Mouse (Mus musculus): ENCODE data around the gene Zfp335.

The Zfp335 gene

GRCm38 (mm10) chr2:164911086-164912048 lies at the start of gene Zfp335:
Gene Zfp335 (minus strand): TSS chr2:164911757.
- DNase-seq = peak; percentile 92

DNA sequence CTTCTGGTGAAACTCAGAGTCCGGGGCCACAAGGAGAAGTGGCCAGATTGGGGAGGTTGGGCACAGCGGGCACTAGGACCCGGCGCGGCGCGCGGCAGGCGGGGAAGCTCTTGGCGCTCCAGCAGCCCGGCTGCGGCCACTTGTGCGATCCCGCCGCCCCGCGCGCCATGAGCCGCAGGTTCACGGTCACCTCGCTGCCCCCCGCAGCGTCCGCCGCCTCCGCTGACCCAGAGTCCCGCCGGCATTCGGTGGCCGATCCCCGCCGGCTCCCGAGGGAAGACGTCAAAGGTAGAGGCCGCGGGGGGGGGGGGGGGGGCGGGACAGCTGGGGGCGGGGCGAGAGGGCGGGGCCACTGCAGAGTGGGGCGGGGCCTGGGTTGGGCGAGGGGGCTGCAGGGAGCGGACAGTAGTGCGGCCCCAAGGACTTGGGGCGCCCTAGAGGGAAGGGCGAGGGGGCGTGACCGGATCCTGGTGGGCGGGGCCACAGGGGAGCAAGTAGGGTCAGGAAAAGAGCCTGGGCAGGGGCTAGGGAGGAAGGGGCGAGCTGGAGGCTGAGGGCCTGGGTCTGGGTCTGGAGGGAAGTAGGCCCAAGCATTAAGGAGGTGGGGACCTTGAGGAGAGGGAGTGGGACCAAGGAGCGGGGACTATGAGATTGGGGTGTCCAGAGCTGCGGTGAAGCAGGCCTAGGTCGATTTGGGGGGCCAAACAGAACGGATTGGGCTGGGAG lies 49.3 kb upstream of the Zfp335 start, which contains the start of gene Slc12a5:
Gene Slc12a5 (plus strand): TSS at position 87 of the 726 bp plus-strand sequence.
- DNase-seq = peak; percentile 73

DNA sequence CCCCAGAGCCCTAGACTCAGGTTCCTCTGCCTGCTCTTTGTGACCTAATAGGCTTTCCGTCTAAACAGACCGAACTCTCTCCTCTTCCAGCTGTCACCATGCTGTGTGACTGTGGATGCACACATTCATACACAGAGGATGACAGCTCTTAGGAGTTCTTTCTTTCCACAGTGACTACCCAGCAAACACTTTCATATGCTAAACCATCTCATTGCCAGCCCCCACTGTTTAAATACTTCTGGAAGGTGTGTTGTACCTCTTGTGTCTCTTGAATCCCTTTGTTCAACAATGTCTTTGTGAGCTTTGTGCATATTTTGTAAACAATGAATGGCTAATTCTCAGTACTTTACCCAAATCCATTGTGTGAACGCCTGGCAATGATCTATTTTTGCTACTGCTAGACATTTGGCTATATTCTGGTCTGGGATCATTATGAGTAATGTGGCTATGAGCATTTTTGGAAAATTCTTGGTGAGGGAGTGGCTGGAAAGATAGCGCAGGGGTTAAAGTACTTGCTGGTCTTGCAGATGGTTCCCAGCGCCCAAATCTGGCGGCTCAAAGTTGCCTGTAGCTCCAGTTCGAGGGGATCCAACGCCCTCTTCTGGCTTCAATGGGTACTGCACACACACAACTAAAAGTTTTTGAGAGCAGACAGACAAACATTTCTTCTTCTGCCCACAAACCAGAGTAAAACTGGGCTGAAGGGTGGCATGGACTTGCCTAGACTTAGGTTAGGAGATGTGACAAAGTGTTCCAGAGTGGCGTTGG lies 46.2 kb upstream of the Zfp335 start:
- no peak for DNase-seq

DNA sequence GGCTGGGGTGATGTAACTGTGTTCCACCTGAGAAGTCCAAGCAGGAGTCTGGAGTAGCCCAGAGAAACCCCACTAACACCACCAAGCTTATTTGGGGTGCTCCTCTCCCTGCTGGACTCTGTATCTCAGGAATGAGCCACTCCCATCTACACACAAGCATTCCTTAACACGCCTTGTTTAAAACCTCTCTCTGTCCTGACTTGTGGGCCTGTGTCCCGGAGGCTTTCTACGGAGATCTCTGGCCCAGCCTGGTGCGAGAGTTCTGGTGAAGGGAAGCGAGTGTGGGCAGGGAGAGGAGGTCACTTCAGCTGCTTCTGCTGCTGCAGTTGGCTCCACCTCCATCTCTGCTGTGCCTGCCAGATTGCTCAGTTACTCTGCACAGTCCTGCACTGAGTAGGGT lies 44.6 kb upstream of the Zfp335 start:
- DNase-seq = no peak

GRCm38 (mm10) chr2:164955725-164956124 lies 44.2 kb upstream of the Zfp335 start:
- no peak for DNase-seq

DNA sequence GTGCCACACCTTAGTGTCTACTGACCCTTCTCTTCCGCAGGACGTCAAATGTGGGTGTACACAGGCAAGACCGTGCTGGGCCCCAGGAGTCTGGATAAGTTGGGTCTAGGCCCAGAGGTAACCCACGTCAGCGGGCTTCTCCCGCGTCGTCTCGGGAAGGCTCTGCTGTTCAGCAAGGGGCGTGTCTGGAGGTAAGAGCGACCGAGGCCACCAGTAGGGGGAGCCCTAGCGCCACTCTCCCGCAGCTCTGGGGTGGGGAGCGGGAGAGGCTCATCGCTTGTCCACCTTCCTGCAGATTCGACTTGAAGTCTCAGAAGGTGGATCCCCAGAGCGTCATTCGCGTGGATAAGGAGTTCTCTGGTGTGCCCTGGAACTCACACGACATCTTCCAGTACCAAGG lies 41.7 kb upstream of the Zfp335 start:
- peak; percentile 77 for DNase-seq

- no peak for DNase-seq
Observed at GRCm38 (mm10) chr2:164952448-164952847, 40.9 kb upstream of the Zfp335 start.

DNA sequence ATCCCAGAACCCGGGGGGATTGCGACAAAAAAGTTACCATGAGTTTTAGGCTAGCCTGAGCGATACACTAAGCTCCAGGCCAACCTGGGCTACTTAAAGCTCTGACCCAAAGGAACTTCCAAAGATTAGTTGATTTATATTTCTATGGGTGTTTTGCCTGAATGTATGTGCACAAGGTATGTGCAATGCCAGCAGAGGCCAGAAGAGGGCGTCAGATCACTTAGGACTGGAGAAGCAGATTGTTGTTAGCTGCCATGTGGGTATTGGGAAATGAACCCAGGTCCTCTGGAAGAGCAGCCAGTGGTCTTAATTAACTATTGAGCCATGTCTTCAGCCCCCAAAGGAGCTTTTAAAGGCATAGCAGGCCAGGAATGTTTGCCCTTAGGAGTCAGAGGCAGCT lies 40.2 kb upstream of the Zfp335 start:
- DNase-seq = no peak

GRCm38 (mm10) chr2:164950501-164950900 lies 38.9 kb upstream of the Zfp335 start:
- no peak for DNase-seq

DNA sequence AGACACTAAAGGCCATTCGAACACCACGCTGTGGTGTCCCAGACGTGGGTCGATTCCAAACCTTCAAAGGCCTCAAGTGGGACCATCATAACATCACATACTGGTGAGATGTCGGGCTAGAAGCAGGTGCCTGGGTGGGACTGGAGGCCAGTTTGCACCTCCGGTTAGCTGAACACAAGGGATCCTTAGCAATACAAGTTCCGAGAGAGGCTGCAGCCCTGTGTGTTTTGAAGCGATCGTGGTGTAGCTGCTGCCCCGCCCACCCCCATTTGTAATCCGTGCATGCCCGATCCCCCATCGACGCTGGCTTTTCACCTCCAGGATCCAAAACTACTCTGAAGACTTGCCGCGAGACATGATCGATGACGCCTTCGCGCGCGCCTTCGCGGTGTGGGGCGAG lies 37.4 kb upstream of the Zfp335 start:
- DNase-seq = no peak

GRCm38 (mm10) chr2:164947930-164948329 lies 36.4 kb upstream of the Zfp335 start:
- DNase-seq = no peak

DNA sequence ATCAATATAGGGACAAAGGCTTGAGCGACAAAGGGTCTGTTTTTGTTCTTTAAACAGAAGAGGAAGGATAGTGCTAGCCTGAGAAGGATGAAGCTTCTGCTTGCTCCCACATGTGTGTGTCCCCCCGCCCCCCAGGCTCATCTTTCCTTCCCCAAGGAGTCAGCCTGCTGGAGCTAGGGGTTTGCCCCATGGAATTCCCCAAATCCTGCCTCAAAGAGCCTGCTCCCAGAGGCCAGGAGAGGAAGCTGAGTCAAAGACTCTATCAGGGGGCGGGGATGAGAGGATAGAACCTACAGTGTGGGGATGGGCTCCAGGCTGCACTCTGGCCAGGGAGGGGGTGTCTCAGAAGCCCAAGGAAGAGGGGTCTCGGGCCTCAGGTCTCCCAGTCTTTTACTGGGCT lies 35.9 kb upstream of the Zfp335 start:
- DNase-seq = no peak

DNA sequence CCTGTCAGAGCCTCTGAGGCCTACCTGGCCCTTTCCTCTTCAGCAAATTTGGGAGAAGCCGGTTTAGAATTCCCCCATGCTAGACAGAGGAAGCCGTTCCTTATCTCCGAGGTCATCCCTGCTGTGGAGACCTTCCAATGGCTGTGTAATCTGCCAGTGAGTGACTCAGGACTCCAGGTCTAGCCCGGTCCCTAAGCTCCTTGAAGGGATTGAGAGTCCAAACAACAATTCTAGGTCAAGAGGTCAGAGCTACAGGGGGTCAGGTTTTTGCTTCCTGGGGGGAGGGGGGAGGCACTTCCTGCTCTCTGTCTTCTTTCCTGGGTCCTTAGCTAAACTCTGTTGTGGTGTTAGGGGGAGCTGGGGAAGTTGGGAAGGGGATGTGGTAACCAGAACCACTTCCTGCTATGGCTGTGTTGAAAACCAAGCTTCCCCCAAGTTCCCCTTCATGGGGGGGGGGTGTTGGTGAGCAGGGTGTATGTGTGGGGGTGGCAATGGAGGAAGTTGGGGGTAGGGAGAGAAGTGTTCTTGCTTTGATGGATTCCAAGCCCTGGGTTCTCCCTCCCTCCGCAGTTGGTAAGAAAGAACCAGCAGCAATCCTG lies 31.2 kb upstream of the Zfp335 start:
- no peak for DNase-seq

DNA sequence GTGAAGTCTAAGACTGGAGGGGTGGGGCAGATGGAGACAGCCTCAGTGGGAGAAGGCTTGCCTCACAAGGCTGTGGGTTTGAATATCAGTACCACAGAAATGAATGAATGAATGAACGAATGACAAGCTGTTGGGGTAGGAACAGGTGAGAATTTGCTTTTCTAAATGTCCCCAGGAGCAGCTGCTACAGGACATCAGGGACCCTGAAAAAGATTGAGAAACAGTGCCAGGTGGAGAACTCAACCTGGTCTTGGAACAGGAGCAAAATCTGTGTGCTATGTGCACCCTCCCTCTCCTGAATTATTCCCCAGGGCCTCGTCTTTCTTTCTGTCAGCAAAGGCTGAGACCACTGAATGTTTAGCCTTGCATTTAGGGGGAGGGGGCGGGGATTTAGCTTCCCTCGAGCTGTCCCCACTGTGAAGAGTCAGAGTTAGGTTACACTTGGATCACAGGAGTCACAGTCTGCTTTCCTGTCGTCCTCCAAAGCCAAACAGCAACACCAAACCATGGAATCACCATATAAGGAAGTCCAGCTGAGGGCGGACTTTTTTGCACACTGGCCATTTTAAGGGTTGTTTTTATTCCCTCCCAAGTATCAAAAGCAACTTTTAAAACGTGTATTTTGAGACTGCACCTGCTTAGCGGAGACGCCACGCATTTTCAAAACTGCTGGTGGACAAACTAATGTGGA lies 28.7 kb upstream of the Zfp335 start, which contains the start of gene Mmp9:
Gene Mmp9 (plus strand): TSS at position 641 of the 691 bp plus-strand sequence.
- no peak for DNase-seq

GRCm38 (mm10) chr2:164939106-164939505 lies 27.5 kb upstream of the Zfp335 start:
- peak; percentile 26 for DNase-seq

GRCm38 (mm10) chr2:164938146-164939091 lies 26.9 kb upstream of the Zfp335 start:
- peak; percentile 74 for DNase-seq

- no peak for DNase-seq
Observed at GRCm38 (mm10) chr2:164935991-164936390, 24.4 kb upstream of the Zfp335 start.

DNA sequence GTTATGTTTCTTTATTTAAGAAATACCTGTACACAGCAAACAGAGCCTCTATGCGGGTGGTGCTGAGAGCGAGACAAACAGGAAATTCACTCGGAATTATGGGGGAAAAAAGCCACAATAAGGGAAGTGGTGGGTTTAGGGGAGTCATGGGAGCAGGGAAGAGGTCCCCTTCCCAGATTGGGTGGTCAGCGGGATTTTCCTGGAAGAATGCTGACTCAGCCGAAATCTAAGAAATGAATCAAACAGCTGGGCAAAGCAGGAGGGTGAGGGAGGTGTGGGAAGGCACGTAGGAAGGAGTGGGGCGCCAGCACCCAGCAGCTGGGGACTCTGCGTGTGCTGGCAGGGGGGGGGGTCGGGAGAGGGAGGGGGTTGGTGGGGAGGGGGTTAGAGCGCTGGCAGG lies 22.0 kb upstream of the Zfp335 start:
- no peak for DNase-seq

DNA sequence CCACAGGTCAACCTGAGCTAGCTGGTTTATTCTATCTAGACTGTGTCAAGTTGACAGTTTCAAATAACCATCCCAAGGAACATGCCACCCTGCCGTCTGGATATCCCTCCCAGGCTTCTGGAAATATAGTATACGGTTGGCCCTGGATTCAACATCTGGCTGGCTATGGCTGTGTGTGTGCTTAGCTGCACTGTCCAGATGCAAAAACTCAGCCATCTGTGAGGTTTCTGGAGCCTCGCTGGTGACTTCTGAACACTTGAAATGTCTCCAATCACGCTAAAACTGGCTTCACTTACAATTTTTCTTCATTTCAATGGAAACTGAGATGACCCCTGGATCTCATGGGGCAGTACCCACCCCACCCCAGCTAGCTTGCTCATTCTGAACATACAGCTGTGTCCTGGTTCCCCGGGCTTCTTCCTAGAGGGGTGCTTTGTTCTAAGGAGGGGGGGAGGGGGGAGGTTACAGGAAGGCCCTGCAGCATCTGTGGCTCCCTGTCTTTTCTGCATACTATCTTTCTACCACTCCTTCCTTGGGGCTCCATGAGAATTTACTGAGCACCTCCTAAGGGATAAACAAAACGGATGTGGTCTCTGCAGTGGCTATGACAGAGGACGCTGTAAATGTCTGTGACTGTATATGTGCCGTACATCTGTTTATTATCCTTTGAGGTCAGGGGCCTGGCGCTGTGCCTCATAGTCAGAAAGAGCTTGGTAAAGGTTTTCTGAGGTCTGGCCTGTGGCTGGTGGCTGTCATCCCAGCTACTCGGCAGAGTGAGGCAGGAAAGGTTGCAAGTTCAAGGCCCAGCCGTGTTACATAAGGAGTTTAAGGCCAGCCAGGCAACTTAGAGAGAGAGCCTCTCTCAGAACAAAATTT lies 19.4 kb upstream of the Zfp335 start:
- no peak for DNase-seq

Data from right cerebral cortex, adult 18-20 months (tissue).